Mouse (Mus musculus): ENCODE results near the gene Tfip11.

DNA sequence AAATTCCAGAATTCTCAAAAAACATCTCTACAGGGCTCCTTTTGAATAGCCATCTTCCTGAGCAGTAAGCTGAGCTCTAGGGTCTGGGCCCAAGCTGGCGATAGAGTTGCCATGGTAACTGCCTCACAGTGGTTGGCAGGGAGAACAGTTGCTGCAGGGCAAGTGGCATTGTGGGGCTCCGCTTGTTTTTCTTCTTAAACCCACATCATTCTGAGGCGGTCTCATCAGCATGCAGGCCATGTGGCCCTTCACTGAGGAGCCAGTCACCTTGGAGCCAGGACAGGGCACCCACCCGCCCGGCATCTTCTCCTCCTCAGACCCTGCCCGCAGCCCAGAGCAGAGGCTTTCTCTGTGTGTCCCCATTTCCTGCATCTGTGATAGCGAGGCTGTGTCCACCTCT is 45.8 kb downstream of the Tfip11 start:
- TF ChIP-seq CTCF (IDR thresholded peaks at IDR 0.05) (no peak), EP300 (IDR thresholded peaks at IDR 0.05; ENCODE audit: insufficient read depth, low read depth, low read length) (no peak)

Measured in heart, adult 2 months (tissue).